Mouse (Mus musculus) testis, adult 2 months (tissue): ENCODE measurements around the gene Pou2f2.

Experiments used
- CTCF ChIP-seq: fragments of 200-500 bp; IDR thresholded peaks from 2 replicates; pipeline ENCODE4 v1.5.1; 2012; ENCODE audit warnings: low read depth, mild to moderate bottlenecking, inconsistent platforms, low read length, moderate library complexity; ENCODE audit not compliant: control insufficient read depth, insufficient read depth, insufficient replicate concordance
- POLR2A ChIP-seq: fragments of 200-500 bp; IDR thresholded peaks from 2 replicates; pipeline ENCODE4 v1.6.1; 2012; ENCODE audit warnings: low read depth, mild to moderate bottlenecking, inconsistent platforms, low read length, moderate library complexity; ENCODE audit not compliant: control insufficient read depth

DNA sequence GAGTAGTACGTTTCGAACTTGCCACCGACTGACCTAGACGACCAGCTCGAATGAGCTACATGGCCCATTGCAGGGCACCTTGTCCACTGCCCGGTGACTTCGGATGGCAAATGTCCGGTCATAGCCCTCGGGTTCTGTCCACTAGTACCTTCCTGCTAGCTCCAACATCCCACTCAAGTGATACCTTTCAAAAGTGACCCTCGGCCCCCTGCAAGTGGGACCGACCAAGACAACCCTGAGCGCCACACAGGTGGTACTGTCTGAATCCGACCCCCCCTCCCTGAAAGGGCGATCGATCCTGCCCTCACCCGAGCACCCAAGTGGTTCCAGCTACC, 39.9 kb upstream of the Pou2f2 start:
- no peak; the same call in 1 of the 2 replicates for TF ChIP-seq POLR2A
- TF ChIP-seq CTCF: no peak
